Mouse (Mus musculus): Measurements from ENCODE around the gene Atcay.
A peak's percentile ranks its signal among the peaks of the same experiment; 100 is the strongest.

Gene Atcay

DNA sequence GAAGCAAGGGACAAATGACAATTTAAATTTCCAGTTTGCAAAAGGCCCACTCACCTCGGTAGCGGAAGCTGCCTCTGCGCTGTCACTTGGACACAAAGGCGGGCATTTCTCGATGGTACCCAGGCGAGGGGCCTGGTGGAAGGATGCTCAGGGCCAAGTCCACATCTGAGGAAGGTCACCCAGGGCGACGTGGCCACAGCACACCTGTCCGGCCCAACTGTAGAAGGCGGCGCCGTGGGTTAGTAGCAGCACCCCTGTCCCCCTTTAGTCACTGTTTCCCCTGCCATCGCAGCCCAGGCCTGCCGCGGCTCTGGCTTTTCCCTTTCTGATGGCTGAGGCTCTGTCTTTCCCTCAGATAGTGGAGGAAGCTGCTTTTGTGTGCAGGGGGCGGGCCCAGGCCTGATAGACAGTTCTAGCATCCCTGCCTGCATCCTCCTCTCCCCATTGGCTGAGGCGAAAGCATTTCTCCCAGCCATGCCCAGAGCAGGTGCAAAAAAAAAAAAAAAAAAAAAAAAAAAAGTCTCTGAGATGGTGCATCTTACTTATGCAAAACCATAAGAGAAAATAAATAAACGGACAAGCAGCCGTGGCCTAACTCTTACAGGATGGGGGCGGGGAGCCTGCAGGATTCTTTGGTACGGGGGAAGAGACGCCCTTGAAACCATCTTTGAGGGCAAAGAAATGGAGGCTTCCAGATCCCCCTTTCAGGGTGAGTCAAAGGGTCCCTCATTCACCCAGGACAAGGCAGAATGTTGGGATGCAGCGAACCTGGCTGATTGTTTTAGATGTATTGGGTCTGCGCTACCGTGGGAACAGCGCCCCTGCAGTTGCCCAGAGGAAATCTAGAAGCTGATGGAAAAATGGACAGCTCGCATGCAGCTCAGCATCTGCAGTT, at the start of gene Atcay:
TSS of gene Atcay (minus strand) at position 396 of the 895 bp plus-strand sequence.
- Histone ChIP-seq H3K27me3 (ENCODE audit: insufficient read depth, low read length) (peaks cover 5% of the 10 kb centered on the region; the same call in 1 of the 2 replicates), H3K9me3 (ENCODE audit: low read length) (no peaks in the 10 kb centered on the region), H3K4me3 (replicated peaks; ENCODE audit: low read length) (peak within 1 kb of the TSS; percentile 60), H3K36me3 (ENCODE audit: insufficient read depth, low read length) (no peaks in the 10 kb centered on the region), H3K4me1 (replicated peaks; ENCODE audit: low read depth, low read length) (peaks cover 70% of the 10 kb centered on the region)
- TF ChIP-seq CTCF (conservative IDR thresholded peaks at IDR 0.05; ENCODE audit: low read length) (peak; percentile 58), POU5F1 (IDR thresholded peaks at IDR 0.05; ENCODE audit: borderline replicate concordance, low read length) (no peak), NANOG (IDR thresholded peaks at IDR 0.05; ENCODE audit: borderline replicate concordance, low read length) (no peak)

DNA sequence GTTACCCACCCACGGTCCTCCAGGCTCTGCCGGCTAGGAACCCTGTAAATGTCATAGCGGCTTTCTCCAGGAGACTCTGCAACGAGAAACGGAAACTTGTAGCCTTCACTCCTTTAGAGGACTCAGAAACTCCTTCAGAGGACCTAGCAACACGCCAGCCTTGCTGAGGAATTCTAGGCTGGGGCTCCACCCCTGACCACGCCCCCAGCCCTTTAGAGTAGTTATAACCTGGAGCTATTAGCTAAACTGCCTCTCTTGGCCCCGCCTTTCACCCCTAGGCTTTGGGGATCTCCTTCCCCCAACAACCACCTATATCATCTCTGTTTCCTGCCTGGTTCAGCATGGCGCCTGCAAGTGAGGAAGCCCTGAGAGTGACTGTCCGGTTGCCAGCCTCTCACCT, 48.9 kb upstream of the Atcay start:
- TF ChIP-seq NANOG (IDR thresholded peaks at IDR 0.05; ENCODE audit: borderline replicate concordance, low read length) (no peak), CTCF (conservative IDR thresholded peaks at IDR 0.05; ENCODE audit: low read length) (no peak), POU5F1 (IDR thresholded peaks at IDR 0.05; ENCODE audit: borderline replicate concordance, low read length) (no peak)
- Histone ChIP-seq H3K27me3 (ENCODE audit: insufficient read depth, low read length) (peaks cover 40% of the 10 kb centered on the region), H3K36me3 (ENCODE audit: insufficient read depth, low read length) (peaks cover 25% of the 10 kb centered on the region), H3K9me3 (ENCODE audit: low read length) (no peaks in the 10 kb centered on the region), H3K4me1 (replicated peaks; ENCODE audit: low read depth, low read length) (peaks cover 78% of the 10 kb centered on the region), H3K4me3 (replicated peaks; ENCODE audit: low read length) (peak overlapping the region; percentile 64)

DNA sequence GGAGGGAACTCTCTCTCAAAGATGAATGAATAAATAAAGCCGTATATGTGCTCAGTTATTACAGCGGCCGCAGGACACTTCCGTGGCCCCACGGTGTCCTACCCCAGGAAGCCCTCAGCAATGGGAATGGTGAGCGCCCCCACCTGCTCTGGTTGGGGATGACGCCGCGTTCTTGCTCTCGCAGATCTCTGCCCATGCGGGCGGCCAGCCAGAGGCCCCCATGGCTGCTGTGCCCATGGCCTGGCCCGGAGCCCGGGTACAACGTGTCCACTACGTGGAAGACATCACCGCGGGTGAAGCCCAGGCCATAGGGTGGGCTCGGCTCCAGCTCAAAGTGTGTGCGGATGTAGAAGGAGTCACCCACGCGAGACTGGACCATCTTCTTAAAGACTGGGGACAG, 47.0 kb upstream of the Atcay start:
- no peak for TF ChIP-seq POU5F1 (IDR thresholded peaks at IDR 0.05; ENCODE audit: borderline replicate concordance, low read length)
- no peak for TF ChIP-seq NANOG (IDR thresholded peaks at IDR 0.05; ENCODE audit: borderline replicate concordance, low read length)
- peak; percentile 23 for TF ChIP-seq CTCF (conservative IDR thresholded peaks at IDR 0.05; ENCODE audit: low read length)
- Histone ChIP-seq H3K4me3 (replicated peaks; ENCODE audit: low read length) (peak overlapping the region; percentile 75), H3K9me3 (ENCODE audit: low read length) (no peaks in the 10 kb centered on the region), H3K36me3 (ENCODE audit: insufficient read depth, low read length) (peaks cover 39% of the 10 kb centered on the region), H3K4me1 (replicated peaks; ENCODE audit: low read depth, low read length) (peaks cover 78% of the 10 kb centered on the region), H3K27me3 (ENCODE audit: insufficient read depth, low read length) (peaks cover 28% of the 10 kb centered on the region)

GRCm38 (mm10) chr10:81273842-81274241, 43.2 kb upstream of the Atcay start:
- H3K27me3 ChIP-seq (ENCODE audit: insufficient read depth, low read length): peaks cover 10% of the 10 kb centered on the region; the same call in 1 of the 2 replicates
- peaks cover 60% of the 10 kb centered on the region for H3K36me3 ChIP-seq (ENCODE audit: insufficient read depth, low read length)
- peak overlapping the region; percentile 7 for H3K4me3 ChIP-seq (replicated peaks; ENCODE audit: low read length)
- H3K4me1 ChIP-seq (replicated peaks; ENCODE audit: low read depth, low read length): peaks cover 73% of the 10 kb centered on the region
- no peaks in the 10 kb centered on the region for H3K9me3 ChIP-seq (ENCODE audit: low read length)
- TF ChIP-seq POU5F1 (IDR thresholded peaks at IDR 0.05; ENCODE audit: borderline replicate concordance, low read length) (no peak), NANOG (IDR thresholded peaks at IDR 0.05; ENCODE audit: borderline replicate concordance, low read length) (no peak), CTCF (conservative IDR thresholded peaks at IDR 0.05; ENCODE audit: low read length) (no peak)

DNA sequence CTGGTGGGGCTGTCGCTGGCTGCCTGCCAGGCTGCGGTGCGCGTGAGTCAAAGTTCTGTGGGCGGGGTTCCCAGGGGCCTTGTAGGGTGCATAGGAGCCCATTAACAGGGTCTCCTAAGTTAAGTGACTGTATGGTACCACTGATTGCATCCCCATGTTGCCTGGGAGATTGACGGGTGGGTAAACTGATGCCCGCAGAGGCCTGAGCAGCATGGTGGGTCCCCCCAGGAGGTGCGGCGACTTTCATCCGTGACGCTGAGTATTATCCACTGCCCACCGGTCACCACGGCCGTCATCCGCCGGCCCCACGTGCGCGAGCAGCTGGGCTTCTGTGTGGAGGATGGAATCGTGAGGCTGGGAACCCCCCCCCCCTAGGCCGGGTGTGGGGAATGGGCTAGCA, 41.7 kb upstream of the Atcay start:
- Histone ChIP-seq H3K4me3 (replicated peaks; ENCODE audit: low read length) (peak overlapping the region; percentile 67), H3K4me1 (replicated peaks; ENCODE audit: low read depth, low read length) (peaks cover 68% of the 10 kb centered on the region), H3K36me3 (ENCODE audit: insufficient read depth, low read length) (peaks cover 60% of the 10 kb centered on the region), H3K9me3 (ENCODE audit: low read length) (no peaks in the 10 kb centered on the region), H3K27me3 (ENCODE audit: insufficient read depth, low read length) (peaks cover 5% of the 10 kb centered on the region; the same call in 1 of the 2 replicates)
- TF ChIP-seq NANOG (IDR thresholded peaks at IDR 0.05; ENCODE audit: borderline replicate concordance, low read length) (no peak), POU5F1 (IDR thresholded peaks at IDR 0.05; ENCODE audit: borderline replicate concordance, low read length) (no peak), CTCF (conservative IDR thresholded peaks at IDR 0.05; ENCODE audit: low read length) (no peak)

DNA sequence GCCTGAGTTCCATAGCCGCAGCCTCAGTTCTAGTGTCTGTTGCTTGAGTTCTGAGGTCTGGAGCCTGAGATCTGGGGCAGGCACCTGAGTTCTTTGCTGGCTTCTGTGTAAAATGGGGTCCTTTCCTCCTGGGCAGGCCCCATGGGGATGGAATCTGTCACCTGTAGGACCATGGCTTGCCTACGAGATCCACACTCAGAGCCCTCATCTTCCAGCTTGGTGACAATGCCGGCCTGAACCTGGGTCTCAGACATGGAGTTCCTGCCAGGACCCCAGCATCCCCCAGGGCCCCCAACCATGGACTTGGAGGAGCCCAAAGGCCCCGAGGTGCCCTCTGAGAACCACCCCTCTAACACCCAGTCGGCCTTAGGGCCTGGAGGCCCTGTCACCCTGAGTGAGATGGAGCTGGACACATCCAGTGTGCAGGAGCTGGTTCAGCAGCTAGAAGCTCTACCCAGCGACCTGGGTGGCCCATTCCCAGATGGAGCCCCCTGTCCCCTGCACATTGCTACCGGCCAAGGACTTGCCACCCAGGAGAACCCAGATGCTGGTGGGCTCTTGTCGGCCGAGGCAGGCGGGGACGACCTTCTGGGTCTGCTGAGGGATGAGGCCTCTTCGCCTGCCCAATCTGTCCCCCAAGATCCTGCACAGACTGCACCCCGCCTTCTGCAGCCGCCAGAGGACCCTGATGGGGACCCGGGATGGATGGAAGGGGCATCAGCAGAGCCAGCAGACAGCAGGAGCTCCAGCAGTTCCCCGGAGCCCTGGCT, 38.2 kb upstream of the Atcay start:
- peaks cover 59% of the 10 kb centered on the region for H3K36me3 ChIP-seq (ENCODE audit: insufficient read depth, low read length)
- peaks cover 78% of the 10 kb centered on the region for H3K4me1 ChIP-seq (replicated peaks; ENCODE audit: low read depth, low read length)
- H3K4me3 ChIP-seq (replicated peaks; ENCODE audit: low read length): peak overlapping the region; percentile 94
- TF ChIP-seq NANOG (IDR thresholded peaks at IDR 0.05; ENCODE audit: borderline replicate concordance, low read length) (no peak), POU5F1 (IDR thresholded peaks at IDR 0.05; ENCODE audit: borderline replicate concordance, low read length) (no peak), CTCF (conservative IDR thresholded peaks at IDR 0.05; ENCODE audit: low read length) (no peak)
- no peaks in the 10 kb centered on the region for H3K27me3 ChIP-seq (ENCODE audit: insufficient read depth, low read length)
- H3K9me3 ChIP-seq (ENCODE audit: low read length): no peaks in the 10 kb centered on the region

- Histone ChIP-seq H3K9me3 (ENCODE audit: low read length) (no peaks in the 10 kb centered on the region), H3K4me3 (replicated peaks; ENCODE audit: low read length) (peak overlapping the region; percentile 94), H3K4me1 (replicated peaks; ENCODE audit: low read depth, low read length) (peaks cover 77% of the 10 kb centered on the region), H3K36me3 (ENCODE audit: insufficient read depth, low read length) (peaks cover 59% of the 10 kb centered on the region), H3K27me3 (ENCODE audit: insufficient read depth, low read length) (no peaks in the 10 kb centered on the region)
- TF ChIP-seq POU5F1 (IDR thresholded peaks at IDR 0.05; ENCODE audit: borderline replicate concordance, low read length) (no peak), CTCF (conservative IDR thresholded peaks at IDR 0.05; ENCODE audit: low read length) (no peak), NANOG (IDR thresholded peaks at IDR 0.05; ENCODE audit: borderline replicate concordance, low read length) (no peak)
These were observed 37.4 kb upstream of the Atcay start for GRCm38 (mm10) chr10:81268056-81268455.

All from E14TG2a.4 (cell line).